Mouse (Mus musculus): ENCODE data around the gene Sp3. TPM values are rescaled to one million over a fixed set of nuclear protein-coding genes. Genes with fewer than 3 reads are reported as not detected.

Gene Sp3
- polyA plus RNA-seq, 1 experiment = 26.3 TPM

- TF ChIP-seq CTCF (IDR thresholded peaks at IDR 0.05; ENCODE audit: extremely low read depth, insufficient read depth, low read length) = no peak
- TF ChIP-seq POLR2A (IDR thresholded peaks at IDR 0.05; ENCODE audit: extremely low read depth, insufficient read depth, low read length) = no peak
- Histone ChIP-seq H3K27ac (ENCODE audit: insufficient read depth, low read length) (no peak overlapping the region), H3K4me3 (ENCODE audit: insufficient read depth, low read length) (no peak overlapping the region), H3K4me1 (ENCODE audit: control insufficient read depth, insufficient read depth, low read length) (no peaks in the 10 kb centered on the region; the same call in 1 of the 2 replicates)
Measured at GRCm38 (mm10) chr2:72956415-72956814, 23.8 kb downstream of the Sp3 start.

GRCm38 (mm10) chr2:72952979-72953378 is 27.3 kb downstream of the Sp3 start:
- TF ChIP-seq CTCF (IDR thresholded peaks at IDR 0.05; ENCODE audit: extremely low read depth, insufficient read depth, low read length) = no peak
- no peak for TF ChIP-seq POLR2A (IDR thresholded peaks at IDR 0.05; ENCODE audit: extremely low read depth, insufficient read depth, low read length)
- no peak overlapping the region for H3K4me3 ChIP-seq (ENCODE audit: insufficient read depth, low read length)
- no peak overlapping the region for H3K27ac ChIP-seq (ENCODE audit: insufficient read depth, low read length)
- no peaks in the 10 kb centered on the region; the same call in 1 of the 2 replicates for H3K4me1 ChIP-seq (ENCODE audit: control insufficient read depth, insufficient read depth, low read length)

- Histone ChIP-seq H3K4me1 (ENCODE audit: control insufficient read depth, insufficient read depth, low read length) (no peaks in the 10 kb centered on the region), H3K4me3 (ENCODE audit: insufficient read depth, low read length) (no peak overlapping the region), H3K27ac (ENCODE audit: insufficient read depth, low read length) (no peak overlapping the region)
- no peak for TF ChIP-seq CTCF (IDR thresholded peaks at IDR 0.05; ENCODE audit: extremely low read depth, insufficient read depth, low read length)
- no peak for TF ChIP-seq POLR2A (IDR thresholded peaks at IDR 0.05; ENCODE audit: extremely low read depth, insufficient read depth, low read length)
Measured at GRCm38 (mm10) chr2:72935937-72936336, 44.3 kb downstream of the Sp3 start.

GRCm38 (mm10) chr2:72932186-72932585 is 48.1 kb downstream of the Sp3 start:
- no peak overlapping the region for H3K27ac ChIP-seq (ENCODE audit: insufficient read depth, low read length)
- H3K4me1 ChIP-seq (ENCODE audit: control insufficient read depth, insufficient read depth, low read length) = no peaks in the 10 kb centered on the region
- H3K4me3 ChIP-seq (ENCODE audit: insufficient read depth, low read length) = no peak overlapping the region
- TF ChIP-seq POLR2A (IDR thresholded peaks at IDR 0.05; ENCODE audit: extremely low read depth, insufficient read depth, low read length) (no peak), CTCF (IDR thresholded peaks at IDR 0.05; ENCODE audit: extremely low read depth, insufficient read depth, low read length) (no peak)

GRCm38 (mm10) chr2:72924981-72925380 is 55.3 kb downstream of the Sp3 start:
- Histone ChIP-seq H3K4me3 (ENCODE audit: insufficient read depth, low read length) (no peak overlapping the region), H3K4me1 (ENCODE audit: control insufficient read depth, insufficient read depth, low read length) (no peaks in the 10 kb centered on the region), H3K27ac (ENCODE audit: insufficient read depth, low read length) (no peak overlapping the region)
- no peak for TF ChIP-seq CTCF (IDR thresholded peaks at IDR 0.05; ENCODE audit: extremely low read depth, insufficient read depth, low read length)
- TF ChIP-seq POLR2A (IDR thresholded peaks at IDR 0.05; ENCODE audit: extremely low read depth, insufficient read depth, low read length) = no peak

- TF ChIP-seq CTCF (IDR thresholded peaks at IDR 0.05; ENCODE audit: extremely low read depth, insufficient read depth, low read length) (no peak), POLR2A (IDR thresholded peaks at IDR 0.05; ENCODE audit: extremely low read depth, insufficient read depth, low read length) (no peak)
- no peaks in the 10 kb centered on the region for H3K4me1 ChIP-seq (ENCODE audit: control insufficient read depth, insufficient read depth, low read length)
- no peak overlapping the region for H3K27ac ChIP-seq (ENCODE audit: insufficient read depth, low read length)
- no peak overlapping the region for H3K4me3 ChIP-seq (ENCODE audit: insufficient read depth, low read length)
Measured at GRCm38 (mm10) chr2:72916170-72916569, 64.1 kb downstream of the Sp3 start.

GRCm38 (mm10) chr2:72915245-72915930 is 64.9 kb downstream of the Sp3 start:
- Histone ChIP-seq H3K27ac (ENCODE audit: insufficient read depth, low read length) (no peak overlapping the region), H3K4me1 (ENCODE audit: control insufficient read depth, insufficient read depth, low read length) (no peaks in the 10 kb centered on the region), H3K4me3 (ENCODE audit: insufficient read depth, low read length) (no peak overlapping the region)
- no peak for TF ChIP-seq CTCF (IDR thresholded peaks at IDR 0.05; ENCODE audit: extremely low read depth, insufficient read depth, low read length)
- TF ChIP-seq POLR2A (IDR thresholded peaks at IDR 0.05; ENCODE audit: extremely low read depth, insufficient read depth, low read length) = no peak

- Histone ChIP-seq H3K4me3 (ENCODE audit: insufficient read depth, low read length) (no peak overlapping the region), H3K4me1 (ENCODE audit: control insufficient read depth, insufficient read depth, low read length) (no peaks in the 10 kb centered on the region), H3K27ac (ENCODE audit: insufficient read depth, low read length) (no peak overlapping the region)
- TF ChIP-seq POLR2A (IDR thresholded peaks at IDR 0.05; ENCODE audit: extremely low read depth, insufficient read depth, low read length) = no peak
- no peak for TF ChIP-seq CTCF (IDR thresholded peaks at IDR 0.05; ENCODE audit: extremely low read depth, insufficient read depth, low read length)
Measured at GRCm38 (mm10) chr2:72913458-72913760, 66.8 kb downstream of the Sp3 start.

GRCm38 (mm10) chr2:72912708-72913457 is 67.4 kb downstream of the Sp3 start:
- Histone ChIP-seq H3K27ac (ENCODE audit: insufficient read depth, low read length) (no peak overlapping the region), H3K4me1 (ENCODE audit: control insufficient read depth, insufficient read depth, low read length) (no peaks in the 10 kb centered on the region), H3K4me3 (ENCODE audit: insufficient read depth, low read length) (no peak overlapping the region)
- TF ChIP-seq CTCF (IDR thresholded peaks at IDR 0.05; ENCODE audit: extremely low read depth, insufficient read depth, low read length) (no peak), POLR2A (IDR thresholded peaks at IDR 0.05; ENCODE audit: extremely low read depth, insufficient read depth, low read length) (no peak)

GRCm38 (mm10) chr2:72911527-72911926 is 68.7 kb downstream of the Sp3 start:
- no peak overlapping the region for H3K4me3 ChIP-seq (ENCODE audit: insufficient read depth, low read length)
- no peak overlapping the region for H3K27ac ChIP-seq (ENCODE audit: insufficient read depth, low read length)
- no peak for TF ChIP-seq POLR2A (IDR thresholded peaks at IDR 0.05; ENCODE audit: extremely low read depth, insufficient read depth, low read length)
- no peaks in the 10 kb centered on the region for H3K4me1 ChIP-seq (ENCODE audit: control insufficient read depth, insufficient read depth, low read length)

Data from cortical plate, adult 2 months (tissue).